In genomic region chr9:56638226-56638905, GRCm38 (mm10) we compare ENCODE assay signal across 8 mouse cellular contexts.
DNase-seq lines count a peak whose midpoint lies in the region; ATAC-seq and TF ChIP-seq lines count a peak whose summit lies in the region.

No protein-coding gene starts in this region.

- TF ChIP-seq EP300 in heart, postnatal 0 days (IDR thresholded peaks at IDR 0.05; ENCODE audit: low read depth): no peak

- no peak for ATAC-seq in heart, postnatal 0 days (ENCODE audit: insufficient read depth, low read depth)
- ATAC-seq in erythroid progenitor cell, adult 5-6 weeks (replicated peaks; ENCODE audit: low FRiP score, poor library complexity, severe bottlenecking): no peak

- 64% methylated on average over 8 of the region's 8 CpGs for WGBS in heart, postnatal 0 days

- TF ChIP-seq CTCF in heart, postnatal 0 days (IDR thresholded peaks at IDR 0.05; ENCODE audit: low read depth): peak; percentile 50

- no peak overlapping the region for H3K4me2 ChIP-seq in heart, postnatal 0 days (ENCODE audit: low read depth, low read length)

- no peaks in the 10 kb centered on the region for H3K9me3 ChIP-seq in heart, postnatal 0 days (replicated peaks; ENCODE audit: control insufficient read depth, low read length)

- H3K27ac ChIP-seq in heart, postnatal 0 days (ENCODE audit: low read depth): no peak overlapping the region

- intact Hi-C loops in heart, postnatal 14 days (cut with DNase I): loop anchor here (5.0 kb wide), 2 partner anchors 89 to 436 kb away; no protein-coding TSS in a partner anchor

- peaks cover 56% of the 10 kb centered on the region for H3K27me3 ChIP-seq in heart, postnatal 0 days (ENCODE audit: control insufficient read depth, insufficient read depth, low read length)

- no peak overlapping the region for H3K4me3 ChIP-seq in heart, postnatal 0 days (ENCODE audit: low read depth, low read length)

- 0 out of 2 replicates have a peak, but pooled peaks cover 6% of the 10 kb centered on the region for H3K4me1 ChIP-seq in heart, postnatal 0 days (ENCODE audit: control insufficient read depth, insufficient read depth)

- no peak for DNase-seq in heart, postnatal 0 days (ENCODE audit: low spot score)
- no peak for DNase-seq in heart, postnatal 14 days
- DNase-seq in 3T3-L1 (ENCODE audit: low read depth, low spot score) (peak; percentile 29), ZHBTc4 (ENCODE audit: low read depth, low spot score) (peak; percentile 86)
- DNase-seq in lung, postnatal 10 days: peak; percentile 57
- DNase-seq in ovary, postnatal 36 days (ENCODE audit: low spot score): no peak
- no peak for DNase-seq in right cerebral cortex, adult 18-20 months

- no peaks in the 10 kb centered on the region for H3K36me3 ChIP-seq in heart, postnatal 0 days (replicated peaks; ENCODE audit: control insufficient read depth, insufficient read depth, low read length)

- H3K9ac ChIP-seq in heart, postnatal 0 days (replicated peaks; ENCODE audit: low read depth, low read length): no peak overlapping the region

Comparison
In these comparisons a context has a peak if more than half of its experiments do, and no peak if none do; other contexts are left out.
1. DNase-seq: peak in 3T3-L1 (single experiment), ZHBTc4 (single experiment) and lung, postnatal 10 days (single experiment); none in heart, postnatal 0 days (single experiment), heart, postnatal 14 days (0 of 2), ovary, postnatal 36 days (single experiment) and right cerebral cortex, adult 18-20 months (single experiment).